Mouse (Mus musculus): ENCODE results near the gene Nsmce4a. TPM values are rescaled to one million over a fixed set of nuclear protein-coding genes. Genes with fewer than 3 reads are reported as not detected.

Gene Nsmce4a
- total RNA-seq, 1 experiment from 2014 or later: 188 TPM

Other genes starting within 250 kb of the Nsmce4a start
- gene Ate1, start 52.7 kb downstream of the Nsmce4a start, total RNA-seq (2017): 70.1 and 77.5 TPM in 2 replicates
- 2.4 and 3.6 TPM in 2 replicates for gene Tacc2, start 4.3 kb upstream of the Nsmce4a start, total RNA-seq (2017)
- gene Btbd16, start 201.0 kb upstream of the Nsmce4a start, total RNA-seq (2017): 0.32 and 0.68 TPM in 2 replicates